Mouse (Mus musculus) kidney, postnatal 36 days (tissue): ENCODE measurements at regions not wholly inside any gene's neighbourhood (a gene's known extent, or its start where the extent isn't known, plus 50 kb on each side); places are given as distances from the start of the nearest gene placed in this dataset.
"Not testable (repeated sequence)": the region's sequence is repeated elsewhere in the genome, so short reads cannot be mapped to it uniquely, and the experiment has no call there.

Experiments used
- DNase-seq, 2 experiments: peaks; one replicate each; pipeline ENCODE4 v3.0.0; 2021 to 2022; ENCODE audit warnings: mixed read lengths in 2 of 2

GRCm38 (mm10) chr13:28839084-28839483, 114.4 kb downstream of the Sox4 start:
- DNase-seq: no peak

GRCm38 (mm10) chr13:28838216-28838615, 115.3 kb downstream of the Sox4 start:
- DNase-seq: no peak

GRCm38 (mm10) chr13:28837196-28837595, 116.3 kb downstream of the Sox4 start:
- not testable (repeated sequence) for DNase-seq

- DNase-seq: no peak
These were observed 119.8 kb downstream of the Sox4 start for GRCm38 (mm10) chr13:28833700-28834065.

- no peak for DNase-seq
These were observed 120.4 kb downstream of the Sox4 start for GRCm38 (mm10) chr13:28832855-28833699.

- DNase-seq: no peak
These were observed 127.2 kb downstream of the Sox4 start for GRCm38 (mm10) chr13:28826284-28826683.

- no peak for DNase-seq
These were observed 129.5 kb downstream of the Sox4 start for GRCm38 (mm10) chr13:28823985-28824384.

GRCm38 (mm10) chr13:28823311-28823880, 130.1 kb downstream of the Sox4 start:
- DNase-seq: no peak

- DNase-seq: no peak
These were observed 132.5 kb downstream of the Sox4 start for GRCm38 (mm10) chr13:28820868-28821533.

- no peak for DNase-seq
These were observed 139.4 kb downstream of the Sox4 start for GRCm38 (mm10) chr13:28814127-28814526.

GRCm38 (mm10) chr13:28811667-28812575, 141.6 kb downstream of the Sox4 start:
- DNase-seq: no peak

GRCm38 (mm10) chr13:28811081-28811439, 142.5 kb downstream of the Sox4 start:
- no peak for DNase-seq

- no peak for DNase-seq
These were observed 143.0 kb downstream of the Sox4 start for GRCm38 (mm10) chr13:28810326-28811080.

- no peak for DNase-seq
These were observed 148.2 kb downstream of the Sox4 start for GRCm38 (mm10) chr13:28805302-28805701.

- DNase-seq: no peak
These were observed 152.1 kb downstream of the Sox4 start for GRCm38 (mm10) chr13:28801210-28801954.

GRCm38 (mm10) chr13:28800676-28801075, 152.8 kb downstream of the Sox4 start:
- DNase-seq: no peak

GRCm38 (mm10) chr13:28799474-28799873, 154.0 kb downstream of the Sox4 start:
- no peak for DNase-seq

GRCm38 (mm10) chr13:28797617-28798475, 155.7 kb downstream of the Sox4 start:
- DNase-seq: no peak

GRCm38 (mm10) chr13:28795274-28795673, 158.2 kb downstream of the Sox4 start:
- no peak for DNase-seq

- DNase-seq: no peak
These were observed 159.0 kb downstream of the Sox4 start for GRCm38 (mm10) chr13:28794547-28794946.
